Mouse (Mus musculus) CH12.LX (cell line): ENCODE measurements around the gene Gcm1. TPM values are rescaled to one million over a fixed set of nuclear protein-coding genes. Genes with fewer than 3 reads are reported as not detected.

Source experiments
- DNase-seq: peaks from one replicate; pipeline ENCODE4 v3.0.0-alpha.2; 2013; ENCODE audit errors: extremely low read depth
- H3K27ac ChIP-seq: 2 replicates; pipeline ENCODE4 v1.5.1; 2012; ENCODE audit warnings: low read depth, mild to moderate bottlenecking, control low read depth, moderate library complexity; ENCODE audit not compliant: insufficient read depth
- H3K27me3 ChIP-seq: replicated peaks from 2 replicates; pipeline ENCODE3; 2012; ENCODE audit warnings: inconsistent platforms
- H3K36me3 ChIP-seq, 2 experiments: replicated peaks in 1 of 2; 2 replicates each; pipeline versions ENCODE3 to v1.6.1; 2012; ENCODE audit warnings: inconsistent platforms in 1 of 2, low read length in 1 of 2, mild to moderate bottlenecking in 1 of 2, mixed read lengths in 1 of 2, moderate library complexity in 1 of 2; ENCODE audit not compliant: control insufficient read depth in 1 of 2, insufficient read depth in 1 of 2
- H3K4me1 ChIP-seq, 2 experiments: 2 replicates each; pipeline ENCODE4 v1.6.1; 2012; ENCODE audit warnings: inconsistent platforms in 1 of 2, moderate library complexity in 1 of 2; ENCODE audit not compliant: insufficient read depth in 2 of 2, control insufficient read depth in 1 of 2
- H3K4me2 ChIP-seq: 2 replicates; pipeline ENCODE4 v1.6.1; 2012; ENCODE audit warnings: low read depth, mild to moderate bottlenecking, control low read depth; ENCODE audit not compliant: poor library complexity, insufficient read depth, severe bottlenecking
- H3K4me3 ChIP-seq, 3 experiments: fragments of 150-350 bp in 1 of 3; sonication (generic) in 1 of 3; replicated peaks in 1 of 3; 2 replicates each; pipeline versions ENCODE3 to v1.5.1; 2011 to 2012; ENCODE audit warnings: low read depth in 2 of 3, low read length in 2 of 3, mild to moderate bottlenecking in 2 of 3, moderate library complexity in 2 of 3, control low read depth in 1 of 3, improper control_type of control experiment in 1 of 3, inconsistent platforms in 1 of 3, mixed read lengths in 1 of 3; ENCODE audit not compliant: poor library complexity in 1 of 3
- H3K79me2 ChIP-seq: replicated peaks from 2 replicates; pipeline ENCODE4 v1.6.1; 2012; ENCODE audit warnings: mild to moderate bottlenecking, moderate library complexity; ENCODE audit not compliant: control insufficient read depth, poor library complexity, insufficient read depth, severe bottlenecking; ENCODE audit errors: extremely low read depth
- H3K9ac ChIP-seq: 2 replicates; pipeline ENCODE4 v1.6.1; 2012; ENCODE audit warnings: low read depth, mild to moderate bottlenecking, control low read depth, moderate library complexity; ENCODE audit not compliant: insufficient read depth
- H3K9me3 ChIP-seq: replicated peaks from 2 replicates; pipeline ENCODE3; 2012; ENCODE audit warnings: low read length, inconsistent platforms, mixed read lengths
- BHLHE40 ChIP-seq: IDR thresholded peaks from 2 replicates; pipeline ENCODE4 v1.6.1; 2011; ENCODE audit warnings: mild to moderate bottlenecking, low read depth, low read length, improper control_type of control experiment
- E2F4 ChIP-seq: IDR thresholded peaks from 2 replicates; pipeline ENCODE4 v1.6.1; 2011; ENCODE audit warnings: low read depth, low read length, improper control_type of control experiment; ENCODE audit not compliant: insufficient replicate concordance
- ETS1 ChIP-seq: conservative IDR thresholded peaks from 2 replicates; pipeline ENCODE4 v1.6.1; 2012; ENCODE audit warnings: low read depth, mild to moderate bottlenecking, inconsistent platforms, low read length, improper control_type of control experiment, moderate library complexity
- HCFC1 ChIP-seq: IDR thresholded peaks from 2 replicates; pipeline ENCODE4 v1.6.1; 2012; ENCODE audit warnings: low read depth, mild to moderate bottlenecking, inconsistent platforms, low read length, improper control_type of control experiment
- IRF4 ChIP-seq: IDR thresholded peaks from 2 replicates; pipeline ENCODE4 v1.6.1; 2014; ENCODE audit warnings: low read depth, mild to moderate bottlenecking, inconsistent platforms, low read length, improper control_type of control experiment
- MAFK ChIP-seq: IDR thresholded peaks from 2 replicates; pipeline ENCODE4 v1.6.1; 2011; ENCODE audit warnings: low read length, improper control_type of control experiment; ENCODE audit not compliant: insufficient replicate concordance
- MAX ChIP-seq: IDR thresholded peaks from 2 replicates; pipeline ENCODE4 v1.6.1; 2011; ENCODE audit warnings: low read length, improper control_type of control experiment
- MAZ ChIP-seq: IDR thresholded peaks from 2 replicates; pipeline ENCODE4 v1.6.1; 2012; ENCODE audit warnings: low read depth, mild to moderate bottlenecking, inconsistent platforms, low read length, improper control_type of control experiment, moderate library complexity
- MEF2A ChIP-seq: IDR thresholded peaks from 2 replicates; pipeline ENCODE4 v1.6.1; 2014; ENCODE audit warnings: low read depth, mild to moderate bottlenecking, inconsistent platforms, low read length, improper control_type of control experiment, borderline replicate concordance
- MYC ChIP-seq: IDR thresholded peaks from 2 replicates; pipeline ENCODE4 v1.6.1; 2011; ENCODE audit warnings: low read depth, mild to moderate bottlenecking, improper control_type of control experiment, low read length
- NELFE ChIP-seq: IDR thresholded peaks from 2 replicates; pipeline ENCODE4 v1.6.1; 2011; ENCODE audit warnings: low read depth, low read length, improper control_type of control experiment
- RAD21 ChIP-seq: IDR thresholded peaks from 2 replicates; pipeline ENCODE4 v1.6.1; 2011; ENCODE audit warnings: low read depth, mild to moderate bottlenecking, low read length, improper control_type of control experiment, moderate library complexity
- RCOR1 ChIP-seq: conservative IDR thresholded peaks from 2 replicates; pipeline ENCODE4 v1.6.1; 2012; ENCODE audit warnings: low read depth, mild to moderate bottlenecking, inconsistent platforms, low read length, improper control_type of control experiment
- SIN3A ChIP-seq: IDR thresholded peaks from 2 replicates; pipeline ENCODE4 v1.6.1; 2012; ENCODE audit warnings: low read length, improper control_type of control experiment, inconsistent platforms
- SMC3 ChIP-seq: IDR thresholded peaks from 2 replicates; pipeline ENCODE4 v1.6.1; 2011; ENCODE audit warnings: low read depth, low read length, improper control_type of control experiment
- TBP ChIP-seq: conservative IDR thresholded peaks from 2 replicates; pipeline ENCODE4 v1.6.1; 2011; ENCODE audit warnings: low read depth, low read length, improper control_type of control experiment
- TCF12 ChIP-seq: IDR thresholded peaks from 2 replicates; pipeline ENCODE4 v1.6.1; 2014; ENCODE audit warnings: low read depth, mild to moderate bottlenecking, inconsistent platforms, low read length, improper control_type of control experiment
- ZC3H11A ChIP-seq: IDR thresholded peaks from 2 replicates; pipeline ENCODE4 v1.6.1; 2012; ENCODE audit warnings: low read depth, mild to moderate bottlenecking, inconsistent platforms, low read length, improper control_type of control experiment
- ZMIZ1 ChIP-seq: IDR thresholded peaks from 2 replicates; pipeline ENCODE4 v1.6.1; 2012; ENCODE audit warnings: low read depth, mild to moderate bottlenecking, inconsistent platforms, low read length, improper control_type of control experiment
- ZNF384 ChIP-seq: IDR thresholded peaks from 2 replicates; pipeline ENCODE4 v1.6.1; 2012; ENCODE audit warnings: low read depth, low read length, improper control_type of control experiment, inconsistent platforms
- dilution Hi-C: fragments of 300-500 bp; cut with MboI; formaldehyde crosslinking; loops from 2 replicates; pipeline ENCODE4 v1.14.3; 2020; ENCODE audit warnings: low sequenced_read_pairs; ENCODE audit not compliant: extremely low pct_unique_long_range_greater_than_20kb, extremely low pct_ligation_motif_present
- in situ Hi-C: fragments of 300-500 bp; cut with MboI; formaldehyde crosslinking; loops from 3 replicates; pipeline ENCODE4 v1.14.3; 2019; ENCODE audit warnings: low sequenced_read_pairs, low pct_ligation_motif_present, low pct_unique_long_range_greater_than_20kb, mixed read lengths
- polyA plus RNA-seq: library from polyadenylated mRNA; unstranded; fragments of >175 nt; gene quantifications from 2 replicates; pipeline ENCODE4 v1.2.1, GENCODE M21; 2012; ENCODE audit warnings: low read depth; ENCODE audit not compliant: insufficient read length
- total RNA-seq, 2 experiments: library from RNA; depleted of rRNA; stranded (reverse); fragments of 300-350 nt in 1 of 2; fragments of >200 nt in 1 of 2; gene quantifications; 2 replicates each; pipeline ENCODE4 v1.2.3; 2012 to 2014

Gene Gcm1
- total and polyA plus RNA-seq, 3 experiments = not detected

GRCm38 (mm10) chr9:78088971-78089370 is 37.2 kb downstream of the Gcm1 start:
- in situ Hi-C loops = no loop called here
- peaks cover 0 to 31% of the 10 kb centered on the region in 2 experiments; a peak in 2 of 4 replicates for H3K4me1 ChIP-seq
- H3K27ac ChIP-seq = no peak overlapping the region
- no peak overlapping the region for H3K4me3 ChIP-seq
- H3K27me3 ChIP-seq = no peaks in the 10 kb centered on the region
- no peak for TF ChIP-seq RCOR1
- TF ChIP-seq MAZ = no peak
- TF ChIP-seq ZC3H11A = no peak
- TF ChIP-seq SMC3 = no peak
- TF ChIP-seq ZNF384 = no peak
- no peak for TF ChIP-seq TCF12
- no peak for TF ChIP-seq MAX
- TF ChIP-seq ETS1 = no peak
- TF ChIP-seq NELFE = no peak
- TF ChIP-seq MEF2A = no peak
- TF ChIP-seq, all 38 proteins: peak for 0
- H3K79me2 ChIP-seq = no peaks in the 10 kb centered on the region
- H3K9me3 ChIP-seq = no peaks in the 10 kb centered on the region
- DNase-seq = no peak
- dilution Hi-C loops = no loop called here
- H3K9ac ChIP-seq = no peak overlapping the region
- H3K4me2 ChIP-seq = no peak overlapping the region
- H3K36me3 ChIP-seq = peaks cover 31 to 73% of the 10 kb centered on the region in 2 experiments

DNA sequence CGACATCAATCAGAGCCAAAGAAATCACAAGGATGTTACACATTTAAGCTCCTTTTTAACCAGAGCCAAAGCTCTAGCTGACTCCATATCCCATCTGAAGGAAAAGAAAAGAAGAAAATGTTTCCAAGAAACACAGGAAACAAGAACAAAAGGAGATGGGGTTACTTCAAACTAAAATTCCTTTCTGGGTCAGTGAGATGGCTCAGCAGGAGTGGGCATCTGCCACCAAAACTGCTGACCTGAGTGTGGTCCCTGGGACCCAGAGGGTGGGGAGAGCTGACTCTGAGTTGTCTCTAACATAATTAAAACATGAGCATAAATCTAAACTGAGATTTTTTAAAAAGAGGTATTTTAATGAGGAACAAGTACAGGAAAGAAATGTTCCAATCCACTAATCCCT is 38.2 kb downstream of the Gcm1 start:
- no peak for TF ChIP-seq HCFC1
- no peak for TF ChIP-seq SMC3
- no peak for TF ChIP-seq IRF4
- no peak for TF ChIP-seq MEF2A
- TF ChIP-seq MAZ = no peak
- no peak for TF ChIP-seq BHLHE40
- no peak for TF ChIP-seq RAD21
- TF ChIP-seq MYC = no peak
- TF ChIP-seq E2F4 = no peak
- no peak for TF ChIP-seq SIN3A
- no peak for TF ChIP-seq MAFK
- no peak for TF ChIP-seq TBP
- TF ChIP-seq ZMIZ1 = no peak
- no peak for TF ChIP-seq ZC3H11A
- TF ChIP-seq TCF12 = no peak
- Histone ChIP-seq H3K27me3 (no peaks in the 10 kb centered on the region), H3K4me2 (no peak overlapping the region), H3K36me3 (peaks cover 24 to 67% of the 10 kb centered on the region in 2 experiments), H3K9me3 (no peaks in the 10 kb centered on the region), H3K9ac (no peak overlapping the region), H3K4me1 (peaks cover 0 to 24% of the 10 kb centered on the region in 2 experiments; a peak in 2 of 4 replicates), H3K79me2 (no peaks in the 10 kb centered on the region), H3K4me3 (no peak overlapping the region), H3K27ac (no peak overlapping the region)
- in situ Hi-C loops = no loop called here
- DNase-seq = no peak
- dilution Hi-C loops = no loop called here
